Mouse (Mus musculus) E14TG2a.4 (cell line): Measurements from ENCODE around the gene Ank2.

ENCODE experiments used
- CTCF ChIP-seq: conservative IDR thresholded peaks from 2 replicates; pipeline ENCODE4 v1.5.1; 2014; ENCODE audit warnings: low read length
- POU5F1 ChIP-seq: IDR thresholded peaks from 2 replicates; pipeline ENCODE4 v1.6.1; 2014; ENCODE audit warnings: low read length, borderline replicate concordance

- no peak for TF ChIP-seq CTCF
- no peak for TF ChIP-seq POU5F1
Observed at GRCm38 (mm10) chr3:127097106-127097505, 402.0 kb downstream of the Ank2 start.
